Mouse (Mus musculus) adrenal gland, postnatal 25 days (tissue): ENCODE measurements around the gene Gm17571. TPM values are rescaled to one million over a fixed set of nuclear protein-coding genes. Genes with fewer than 3 reads are reported as not detected.

ENCODE experiments used
- DNase-seq: peaks from one replicate; pipeline ENCODE4 v3.0.0; 2021; ENCODE audit warnings: mixed read lengths
- long read RNA-seq: library from polyadenylated mRNA; stranded (forward); transcript quantifications from one replicate; pipeline ENCODE4 v2.0.0, GENCODE M21; 2021
- total RNA-seq: library from RNA; stranded (reverse); gene quantifications from 2 replicates; pipeline ENCODE4 v1.2.3, GENCODE M21; 2021

Gene Gm17571
- not detected in 2 replicates for total RNA-seq
- long read RNA-seq, result 0 reads

GRCm38 (mm10) chr9:13446703-13447285 lies at the start of gene Gm17571:
TSS of gene Gm17571 (minus strand) at chr9:13446753.
- DNase-seq, result no peak

GRCm38 (mm10) chr9:13495530-13495929 lies 49.0 kb upstream of the Gm17571 start:
- DNase-seq, result no peak

DNA sequence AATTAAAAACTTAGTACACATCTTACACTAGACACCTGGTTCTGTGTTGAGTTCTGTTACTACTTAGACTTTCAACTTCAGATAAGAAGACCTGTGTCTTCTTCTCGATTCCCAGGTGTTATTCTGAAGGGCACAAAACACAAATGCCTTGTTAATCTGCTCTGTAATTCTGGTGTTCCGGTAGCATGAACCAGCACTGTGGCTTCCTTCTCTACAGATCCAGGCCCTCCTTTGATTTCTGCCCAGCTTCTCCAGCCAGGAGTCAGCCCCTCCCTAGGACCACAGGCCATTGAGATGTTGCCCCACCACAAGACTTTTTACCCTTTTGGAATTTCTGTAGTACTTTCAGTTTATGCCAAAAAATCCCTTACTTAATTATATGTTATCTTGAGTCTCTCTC lies 47.2 kb upstream of the Gm17571 start:
- DNase-seq, result no peak

DNA sequence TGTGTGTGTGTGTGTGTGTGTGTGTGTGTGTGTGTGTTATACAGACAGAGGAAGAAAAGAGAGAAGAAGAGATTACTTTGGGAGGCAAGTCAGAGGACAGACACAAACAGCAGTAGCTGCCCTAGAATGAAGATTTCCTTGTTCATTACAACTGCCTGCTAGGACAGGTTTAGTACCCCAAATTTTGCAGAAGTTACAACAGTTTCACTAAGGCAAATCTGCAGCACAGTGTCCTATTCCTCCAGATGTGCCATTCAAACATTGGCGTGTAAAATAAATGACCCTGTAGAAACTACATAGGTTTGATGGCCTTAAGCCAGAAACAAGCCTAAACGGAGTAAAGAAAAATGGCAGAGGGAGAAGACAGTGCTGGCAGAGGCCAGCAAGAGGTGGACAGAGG lies 46.3 kb upstream of the Gm17571 start:
- no peak for DNase-seq

- DNase-seq, result no peak
Observed at GRCm38 (mm10) chr9:13491854-13492620, 45.5 kb upstream of the Gm17571 start.

- DNase-seq, result no peak
Observed at GRCm38 (mm10) chr9:13491107-13491506, 44.6 kb upstream of the Gm17571 start.

DNA sequence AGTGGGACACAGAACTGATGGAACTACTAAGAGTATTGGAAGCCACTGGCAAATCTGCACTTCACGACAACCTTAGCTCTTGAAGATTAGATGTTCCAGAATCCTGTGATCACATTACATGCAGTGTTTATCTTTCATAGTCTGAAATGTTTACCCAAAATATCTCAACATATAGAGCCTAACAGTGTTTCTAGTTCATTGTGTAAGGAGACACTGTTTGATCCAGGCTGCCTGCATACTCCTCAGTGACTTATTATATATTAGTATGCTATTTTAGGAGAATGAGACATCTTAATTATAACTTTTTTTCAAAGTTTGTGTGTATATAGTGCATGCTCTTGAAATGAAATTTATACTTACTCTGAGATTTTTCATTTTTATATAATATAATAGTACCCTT lies 39.4 kb upstream of the Gm17571 start:
- DNase-seq, result no peak

DNA sequence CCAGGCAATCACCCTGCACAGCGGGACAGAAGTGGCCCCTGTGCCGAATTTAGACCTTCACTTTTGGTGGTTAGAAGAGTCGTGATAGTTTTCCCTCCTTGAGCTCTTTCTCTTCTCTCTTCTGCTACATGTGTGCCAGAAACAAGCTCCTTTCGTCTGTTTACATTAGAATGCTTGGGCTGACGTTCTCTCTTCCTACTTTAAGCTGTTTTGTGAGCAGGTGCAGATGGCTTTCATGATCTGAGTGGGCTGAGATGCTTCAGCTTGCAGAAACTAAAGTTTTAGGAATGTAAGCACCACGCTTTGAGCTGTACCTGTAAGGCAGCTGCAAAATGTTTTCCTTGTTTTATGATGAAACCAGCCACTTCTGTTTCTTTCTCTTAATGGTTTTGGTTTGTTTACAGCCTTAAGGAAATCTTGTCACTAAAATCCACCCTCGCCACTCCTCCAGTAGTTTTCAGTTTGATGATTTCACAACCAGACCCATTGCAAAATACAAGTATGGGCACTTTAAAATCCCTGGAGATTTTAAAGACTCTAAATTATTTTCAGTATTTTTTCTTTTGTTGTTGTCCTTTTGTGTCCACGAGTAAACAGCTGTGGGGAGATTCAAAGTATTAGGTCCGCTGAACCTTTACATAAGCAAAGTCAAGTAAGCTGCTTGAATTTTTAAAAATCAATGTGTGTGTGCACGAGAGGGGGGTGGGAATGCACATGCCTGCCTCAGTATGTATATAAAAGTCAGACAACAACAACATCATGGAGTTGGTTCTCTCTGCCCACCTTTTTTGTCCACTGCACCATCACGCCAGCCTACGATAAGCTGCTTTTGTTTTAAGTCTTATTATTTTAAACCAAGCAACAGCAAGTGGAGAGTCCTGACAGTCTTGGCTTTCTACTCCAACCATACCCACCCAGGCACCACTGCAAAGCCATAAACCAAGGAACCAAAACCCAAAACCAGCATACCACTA lies 38.0 kb upstream of the Gm17571 start:
- no peak for DNase-seq

GRCm38 (mm10) chr9:13483199-13484068 lies 36.9 kb upstream of the Gm17571 start:
- no peak for DNase-seq

GRCm38 (mm10) chr9:13479275-13479674 lies 32.7 kb upstream of the Gm17571 start:
- DNase-seq, result no peak

DNA sequence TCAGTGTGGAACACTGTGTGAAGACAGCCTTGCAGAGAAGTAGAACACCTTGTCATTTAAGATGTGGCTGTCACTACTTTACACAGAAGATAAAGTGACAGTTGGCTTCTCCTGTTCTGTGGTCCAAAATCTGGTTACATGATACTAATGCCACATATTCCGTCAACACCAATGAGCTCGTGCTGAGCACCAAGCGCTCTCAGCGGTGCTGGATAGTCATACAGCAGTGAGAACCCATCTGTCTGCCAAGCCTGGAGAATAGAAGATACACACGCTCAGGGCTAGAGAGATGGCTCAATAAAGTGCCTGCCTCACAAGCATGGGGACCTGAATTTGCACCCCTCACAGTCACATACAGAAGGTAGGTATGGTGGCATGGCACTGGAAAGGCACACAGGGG lies 28.4 kb upstream of the Gm17571 start:
- DNase-seq, result no peak

GRCm38 (mm10) chr9:13470013-13470412 lies 23.5 kb upstream of the Gm17571 start:
- peak; percentile 18 for DNase-seq

DNA sequence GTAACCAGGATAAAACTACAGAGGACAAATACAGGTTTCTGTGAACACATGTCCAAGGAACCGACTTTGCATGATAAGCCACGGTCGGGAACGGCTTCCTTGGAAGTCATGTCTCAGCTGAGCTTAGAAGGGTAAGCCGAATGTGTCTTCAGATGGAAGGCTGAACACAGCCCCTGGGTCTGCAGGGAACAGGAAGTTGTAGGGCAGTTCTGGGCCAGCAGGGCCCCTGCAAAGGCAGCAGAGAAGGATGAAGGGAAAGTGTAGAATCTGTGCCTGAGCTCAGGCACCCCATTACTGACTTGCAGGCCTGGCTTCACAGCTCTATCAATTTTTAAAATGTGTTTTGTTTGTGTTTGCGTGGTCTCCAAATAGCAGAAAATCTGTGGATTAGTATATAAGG lies 22.2 kb upstream of the Gm17571 start:
- no peak for DNase-seq

DNA sequence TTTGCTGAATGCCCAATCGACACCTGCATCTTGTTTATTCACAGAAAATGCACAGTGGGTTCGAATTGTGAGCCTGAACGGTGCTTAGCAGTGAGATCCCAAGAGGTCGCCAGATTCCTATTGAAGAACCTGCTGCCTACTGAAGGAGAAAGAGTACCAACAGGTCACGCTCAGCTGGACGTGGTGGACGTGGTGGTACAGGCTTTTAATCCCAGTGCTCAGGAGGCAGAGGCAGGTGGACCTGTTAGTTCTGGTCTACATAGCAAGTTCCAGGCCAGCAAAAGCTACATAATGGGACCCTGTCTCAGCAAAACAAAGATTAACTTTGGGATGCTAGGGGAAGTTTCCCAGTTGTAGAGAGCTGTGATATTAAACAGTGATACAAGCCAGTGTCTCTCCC lies 21.2 kb upstream of the Gm17571 start:
- no peak for DNase-seq

- no peak for DNase-seq
Observed at GRCm38 (mm10) chr9:13466816-13467215, 20.3 kb upstream of the Gm17571 start.

DNA sequence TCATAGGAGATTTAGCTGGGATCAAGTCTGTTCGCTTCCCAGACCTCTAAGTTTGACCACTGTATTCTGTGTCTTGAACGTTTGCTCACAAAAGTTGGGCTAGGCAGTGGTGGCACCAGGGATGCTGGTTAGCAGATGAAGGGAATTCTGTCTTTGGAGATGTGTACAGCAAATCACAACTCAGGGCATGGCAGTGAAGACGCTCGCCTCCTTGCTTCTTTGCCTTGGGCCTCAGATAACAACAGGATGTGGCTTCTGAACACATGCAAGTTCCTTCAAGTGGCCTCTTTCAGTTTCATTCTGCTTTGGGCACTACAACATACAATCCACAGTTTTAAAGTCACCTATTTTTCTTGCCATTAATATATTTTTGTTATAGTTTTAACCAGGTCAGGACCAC lies 19.8 kb upstream of the Gm17571 start:
- no peak for DNase-seq

DNA sequence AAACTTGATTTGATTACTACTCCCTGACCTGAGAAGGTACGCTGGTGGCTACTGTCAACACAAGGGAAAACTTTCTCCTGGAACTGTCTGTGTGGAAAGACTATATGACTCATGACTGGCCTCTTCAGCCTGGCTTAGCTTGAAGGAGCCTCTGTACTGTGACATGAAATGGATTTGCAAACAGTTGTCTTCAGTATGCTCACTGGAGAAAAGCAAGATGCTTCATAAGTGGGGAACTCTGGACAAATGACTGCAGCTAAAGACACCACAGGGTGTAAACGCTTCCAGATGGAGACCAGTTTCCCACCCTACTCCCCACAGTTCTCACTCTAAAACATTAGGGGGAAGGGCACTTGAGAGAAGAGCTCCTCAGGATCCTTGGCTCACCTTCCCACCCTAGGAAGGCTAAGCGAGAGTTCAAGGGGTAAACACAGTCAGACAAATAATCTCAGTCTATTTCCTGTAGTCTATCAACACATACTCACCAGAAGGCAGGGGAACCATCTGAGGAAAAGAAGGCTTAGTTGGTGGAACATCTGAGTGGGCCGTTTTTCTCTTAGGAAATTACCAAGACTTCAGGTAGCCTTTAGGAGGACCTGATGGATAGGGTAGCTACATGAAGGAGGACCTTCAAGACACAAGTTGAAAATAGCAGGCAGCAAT lies 18.9 kb upstream of the Gm17571 start:
- no peak for DNase-seq

- DNase-seq, result no peak
Observed at GRCm38 (mm10) chr9:13460926-13461325, 14.4 kb upstream of the Gm17571 start.

DNA sequence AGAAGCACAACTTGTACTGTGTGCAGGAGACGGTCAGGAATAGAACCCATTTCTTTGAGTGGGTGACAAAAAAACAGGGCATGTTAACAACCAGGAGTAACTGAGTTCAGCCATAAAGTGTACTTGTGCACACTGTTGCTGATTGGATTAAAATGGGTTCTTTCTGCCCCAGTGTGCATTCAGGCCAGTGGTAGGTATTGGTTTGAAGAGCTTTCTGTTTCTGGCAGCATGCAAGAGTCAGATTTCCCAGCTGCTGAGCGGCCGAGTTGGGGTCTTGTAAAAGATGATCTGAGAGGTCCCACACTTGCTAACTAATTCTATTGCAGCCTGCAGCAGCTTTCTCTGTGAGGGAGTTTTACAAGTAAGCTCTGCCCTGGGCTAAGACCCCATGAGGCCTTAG lies 13.5 kb upstream of the Gm17571 start:
- no peak for DNase-seq

GRCm38 (mm10) chr9:13459371-13459770 lies 12.8 kb upstream of the Gm17571 start:
- no peak for DNase-seq

DNA sequence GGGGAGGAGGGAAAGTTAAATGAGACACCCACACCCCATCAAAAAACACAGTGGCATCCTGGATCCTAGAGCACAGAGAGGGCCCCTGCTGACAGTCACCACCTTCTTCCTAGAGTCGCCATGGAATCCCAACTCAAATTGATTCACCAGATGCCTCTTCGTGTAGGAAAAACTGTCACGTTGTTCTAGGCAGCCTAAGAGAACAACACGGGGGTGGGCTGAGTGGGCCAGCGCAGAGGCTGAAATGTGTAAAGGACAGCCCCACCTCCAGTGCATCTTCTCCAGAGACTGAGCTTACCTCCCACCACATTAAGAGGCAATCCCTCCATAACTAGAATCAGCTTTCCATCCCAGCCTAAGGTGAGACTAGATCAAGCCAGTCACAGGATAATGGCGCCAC lies 11.2 kb upstream of the Gm17571 start:
- no peak for DNase-seq
